Mouse (Mus musculus) liver, embryonic 14.5 days (tissue): Measurements from ENCODE around the gene Jun. TPM values are rescaled to one million over a fixed set of nuclear protein-coding genes. Genes with fewer than 3 reads are reported as not detected.

Experiments
- ATAC-seq: fragments of 200-750 bp; cut with Nextera tagmentation; 2 replicates; pipeline ENCODE4 v1.8.0; 2017; ENCODE audit warnings: moderate number of reproducible peaks, mild to moderate bottlenecking, moderate library complexity; ENCODE audit not compliant: insufficient read depth
- DNase-seq, 3 experiments: peaks; one replicate each; pipeline ENCODE4 v3.0.0-alpha.2; 2012 to 2013; ENCODE audit warnings: low read depth in 3 of 3, low spot score in 3 of 3
- H3K27ac ChIP-seq: fragments of 300-500 bp; sonication (generic); 2 replicates; pipeline ENCODE4 v1.5.1; 2014; ENCODE audit warnings: moderate library complexity, mild to moderate bottlenecking, control low read depth, inconsistent platforms
- H3K27me3 ChIP-seq: fragments of 300-500 bp; sonication (generic); 2 replicates; pipeline ENCODE4 v1.6.1; 2014; ENCODE audit warnings: mild to moderate bottlenecking, low read length, moderate library complexity; ENCODE audit not compliant: control insufficient read depth, insufficient read depth
- H3K36me3 ChIP-seq: fragments of 300-500 bp; sonication (generic); replicated peaks from 2 replicates; pipeline ENCODE4 v1.6.1; 2014; ENCODE audit warnings: low read depth; ENCODE audit not compliant: control insufficient read depth, insufficient read depth
- H3K4me1 ChIP-seq, 2 experiments: fragments of 200-500 bp in 1 of 2; fragments of 300-500 bp in 1 of 2; sonication (generic) in 1 of 2; replicated peaks; 2 replicates each; pipeline ENCODE4 v1.6.1; 2012 to 2014; ENCODE audit warnings: antibody characterized with exemption in 1 of 2, inconsistent platforms in 1 of 2, low read length in 1 of 2; ENCODE audit not compliant: control insufficient read depth in 2 of 2, insufficient read depth in 2 of 2
- H3K4me2 ChIP-seq: fragments of 300-500 bp; sonication (generic); 2 replicates; pipeline ENCODE4 v1.6.1; 2014; ENCODE audit warnings: low read depth, mild to moderate bottlenecking, control low read depth, moderate library complexity
- H3K4me3 ChIP-seq, 2 experiments: fragments of 200-500 bp in 1 of 2; fragments of 300-500 bp in 1 of 2; sonication (generic) in 1 of 2; 2 replicates each; pipeline ENCODE4 v1.5.1; 2012 to 2014; ENCODE audit warnings: low read depth in 2 of 2, low read length in 2 of 2, mild to moderate bottlenecking in 2 of 2, control low read depth in 1 of 2, inconsistent platforms in 1 of 2, moderate library complexity in 1 of 2; ENCODE audit not compliant: insufficient read depth in 1 of 2
- H3K9ac ChIP-seq: fragments of 300-500 bp; sonication (generic); replicated peaks from 2 replicates; pipeline ENCODE4 v1.6.1; 2014; ENCODE audit warnings: mild to moderate bottlenecking, control low read depth, moderate library complexity
- H3K9me3 ChIP-seq: fragments of 300-500 bp; sonication (generic); 2 replicates; pipeline ENCODE4 v1.6.1; 2016; ENCODE audit warnings: low read length, mixed read lengths; ENCODE audit not compliant: control insufficient read depth
- CTCF ChIP-seq: IDR thresholded peaks from 2 replicates; pipeline ENCODE4 v1.5.1; 2016; ENCODE audit warnings: antibody characterized with exemption, low read depth, control low read depth
- EP300 ChIP-seq: IDR thresholded peaks from 2 replicates; pipeline ENCODE4 v1.6.1; 2016; ENCODE audit warnings: antibody characterized with exemption, low read depth
- WGBS: fragments of 180-500 bp; shearing (Covaris S2); extraction: QIAGEN DNeasy Blood & Tissue Kit; methylation state at CpG from one replicate; pipeline ENCODE4 v1.1.7; 2014; ENCODE audit not compliant: insufficient replicate concordance; 5-methylcytosine and 5-hydroxymethylcytosine counted together
- polyA plus RNA-seq, 2 experiments: library from polyadenylated mRNA; depleted of rRNA in 1 of 2; stranded (reverse) in 1 of 2; unstranded in 1 of 2; fragments of >200 nt; fragmentation: Nextera tagmentation in 1 of 2; extraction: Ambion mirVana in 1 of 2; gene quantifications; 2 replicates each; pipeline versions ENCODE4 v1.2.1 to v1.2.3; 2012 to 2014

Jun gene
- polyA plus RNA-seq, 2 experiments, result 1.1 to 2.0 TPM

DNA sequence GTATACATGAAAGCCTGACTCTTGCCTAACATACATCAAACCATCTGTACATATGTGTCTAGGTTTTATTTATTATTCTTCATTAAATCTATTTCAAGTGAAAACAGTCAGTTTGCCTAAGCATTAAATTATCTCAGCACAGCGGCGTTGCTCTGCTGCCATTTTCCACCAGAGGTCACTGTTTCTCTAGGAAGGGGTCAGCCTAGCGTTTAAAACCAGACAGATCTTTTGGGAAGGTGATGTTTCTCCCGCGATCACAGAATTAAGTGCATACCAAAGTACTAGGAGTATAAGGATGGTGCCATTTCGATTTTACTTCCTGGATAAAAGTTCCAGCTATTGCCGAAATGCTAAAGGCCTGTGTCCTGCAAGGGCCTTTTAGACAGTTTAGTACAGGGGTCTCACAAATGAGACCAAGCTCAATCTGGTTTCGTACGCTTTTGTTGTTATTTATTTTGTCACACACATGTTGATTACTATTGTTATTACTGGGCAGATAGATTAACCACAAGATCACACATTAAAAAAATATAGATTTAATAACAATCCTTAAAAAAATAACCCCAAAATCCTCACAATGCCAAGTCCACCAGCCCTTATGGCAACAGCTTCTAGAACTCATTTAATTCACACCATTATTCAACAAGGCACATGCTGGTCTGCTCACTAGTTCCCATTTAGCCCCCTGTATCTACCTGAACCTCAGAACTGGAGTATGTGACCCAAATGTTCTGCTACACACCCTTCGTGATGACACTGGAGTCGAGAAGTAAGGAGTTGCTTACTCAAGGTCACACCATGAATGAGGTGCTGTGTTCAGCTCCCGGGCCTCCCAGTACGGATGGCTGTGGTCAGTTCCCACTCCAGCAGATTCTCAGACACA is 43.6 kb downstream of the Jun start:
- no peaks in the 10 kb centered on the region for H3K9me3 ChIP-seq
- DNase-seq (peak in 1 of 3 experiments; percentile 26), ATAC-seq (no peak)
- H3K27ac ChIP-seq, result no peak overlapping the region
- H3K4me1 ChIP-seq, result peaks cover 0 to 2% of the 10 kb centered on the region in 2 experiments; a peak in 1 of 4 replicates
- no peak overlapping the region for H3K4me2 ChIP-seq
- H3K36me3 ChIP-seq, result no peaks in the 10 kb centered on the region
- peak; percentile 81 for TF ChIP-seq CTCF
- no peak for TF ChIP-seq EP300
- H3K27me3 ChIP-seq, result no peaks in the 10 kb centered on the region
- WGBS, result 29% methylated on average over 13 of the region's 13 CpGs
- H3K9ac ChIP-seq, result no peak overlapping the region
- no peak overlapping the region for H3K4me3 ChIP-seq

GRCm38 (mm10) chr4:95007759-95008158 is 44.3 kb downstream of the Jun start:
- H3K27ac ChIP-seq, result no peak overlapping the region
- WGBS, result 66% methylated on average over 8 of the region's 8 CpGs
- no peaks in the 10 kb centered on the region for H3K9me3 ChIP-seq
- peaks cover 0 to 2% of the 10 kb centered on the region in 2 experiments; a peak in 1 of 4 replicates for H3K4me1 ChIP-seq
- no peak overlapping the region for H3K9ac ChIP-seq
- H3K4me2 ChIP-seq, result no peak overlapping the region
- TF ChIP-seq EP300 (no peak), CTCF (no peak)
- ATAC-seq, result no peak
- no peak for DNase-seq
- no peaks in the 10 kb centered on the region for H3K36me3 ChIP-seq
- no peak overlapping the region for H3K4me3 ChIP-seq
- H3K27me3 ChIP-seq, result no peaks in the 10 kb centered on the region

- Histone ChIP-seq H3K27me3 (no peaks in the 10 kb centered on the region), H3K4me1 (peaks cover 0 to 2% of the 10 kb centered on the region in 2 experiments; a peak in 1 of 4 replicates), H3K9me3 (no peaks in the 10 kb centered on the region), H3K9ac (no peak overlapping the region), H3K4me3 (no peak overlapping the region), H3K4me2 (no peak overlapping the region), H3K36me3 (no peaks in the 10 kb centered on the region), H3K27ac (no peak overlapping the region)
- no peak for TF ChIP-seq CTCF
- no peak for TF ChIP-seq EP300
- ATAC-seq (no peak), DNase-seq (no peak)
- WGBS, result 52% methylated on average over 6 of the region's 6 CpGs
These were observed 46.7 kb downstream of the Jun start for GRCm38 (mm10) chr4:95005251-95005830.

GRCm38 (mm10) chr4:95001043-95001775 is 50.8 kb downstream of the Jun start:
- Histone ChIP-seq H3K27me3 (no peaks in the 10 kb centered on the region), H3K36me3 (no peaks in the 10 kb centered on the region), H3K9ac (no peak overlapping the region), H3K4me1 (peaks cover 0 to 2% of the 10 kb centered on the region in 2 experiments; a peak in 1 of 4 replicates), H3K4me2 (no peak overlapping the region), H3K9me3 (no peaks in the 10 kb centered on the region), H3K27ac (no peak overlapping the region), H3K4me3 (no peak overlapping the region)
- WGBS, result 45% methylated on average over 6 of the region's 6 CpGs
- ATAC-seq, result no peak
- no peak for DNase-seq
- no peak for TF ChIP-seq EP300
- TF ChIP-seq CTCF, result no peak
